Mouse (Mus musculus) cerebellum, postnatal 25 days (tissue): Measurements from ENCODE around the gene Mlx.

ENCODE experiments used
- DNase-seq, 2 experiments: peaks; one replicate each; pipeline ENCODE4 v3.0.0; 2021; ENCODE audit warnings: mixed read lengths in 2 of 2

The Mlx gene

DNA sequence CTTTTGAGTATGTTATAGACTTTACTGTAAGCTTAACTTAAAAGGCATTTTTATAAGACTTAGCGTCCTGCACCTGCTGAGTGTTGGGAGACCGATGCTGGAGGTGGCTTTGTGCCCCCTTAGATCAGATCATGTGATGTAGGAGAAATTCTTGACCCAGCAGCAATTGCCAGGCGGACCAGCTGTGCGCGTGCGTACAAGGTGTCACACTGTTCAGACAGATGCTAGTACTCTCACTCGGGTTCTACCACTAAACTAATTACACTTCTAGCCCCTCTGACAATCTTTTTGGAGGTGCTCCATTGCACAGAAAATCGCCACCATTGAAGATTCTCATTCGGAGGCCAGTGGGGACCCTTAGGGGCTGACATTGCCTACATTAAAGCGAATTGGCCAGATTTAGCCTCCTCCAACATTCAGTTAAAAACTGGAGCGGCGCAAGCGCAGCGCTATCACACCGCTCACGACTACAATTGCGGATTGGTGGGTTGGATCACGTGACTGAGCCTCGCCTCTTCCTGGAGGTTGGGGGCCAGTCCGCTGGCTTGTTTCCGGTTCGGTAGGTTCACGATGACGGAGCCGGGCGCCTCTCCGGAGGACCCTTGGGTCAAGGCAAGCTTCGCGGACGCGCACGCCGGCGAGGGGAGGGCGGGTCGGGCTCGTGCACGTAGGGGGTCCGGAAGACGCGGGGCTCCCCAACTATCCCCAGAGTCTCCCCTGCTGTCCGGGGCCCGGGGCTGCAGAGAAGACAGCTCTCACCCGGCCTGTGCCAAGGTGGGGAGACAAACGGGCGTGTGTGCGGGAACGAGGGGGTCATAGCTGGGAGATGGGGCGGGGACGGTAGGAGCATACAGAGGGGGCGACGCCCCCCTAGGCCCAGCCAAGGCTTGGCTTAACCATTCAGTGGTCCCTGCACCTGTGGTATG lies at the start of gene Mlx:
Gene Mlx, plus strand, starts transcription at position 522 of the 926 bp plus-strand sequence.
- DNase-seq: peak; percentile 90 to 94

GRCm38 (mm10) chr11:101037795-101038194 lies 49.3 kb upstream of the Mlx start:
- DNase-seq: no peak

GRCm38 (mm10) chr11:101045826-101046225 lies 41.3 kb upstream of the Mlx start:
- no peak for DNase-seq

DNA sequence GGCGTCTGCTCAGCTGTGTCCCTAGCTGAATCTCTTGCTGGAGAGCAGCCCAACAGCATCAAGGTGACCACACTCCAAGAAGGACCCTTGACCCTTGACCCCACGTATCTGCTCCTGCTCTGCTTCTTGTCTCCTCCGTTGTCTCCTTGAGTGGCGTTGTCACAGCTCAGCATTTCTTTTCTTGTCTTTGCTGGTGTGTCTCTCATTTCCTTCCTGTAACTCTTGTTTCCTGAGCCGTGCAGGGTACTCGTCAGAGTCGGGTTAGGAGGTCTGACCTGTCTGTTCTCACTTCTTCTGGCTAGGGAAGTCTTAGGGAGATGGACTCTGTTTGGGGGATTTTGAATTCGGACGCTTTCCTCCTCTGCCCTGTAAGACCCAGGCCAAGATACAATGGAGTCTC lies 40.6 kb upstream of the Mlx start:
- DNase-seq: no peak

GRCm38 (mm10) chr11:101047502-101047901 lies 39.6 kb upstream of the Mlx start:
- DNase-seq: no peak

GRCm38 (mm10) chr11:101050359-101050758 lies 36.7 kb upstream of the Mlx start:
- peak; percentile 76 to 79 for DNase-seq

DNA sequence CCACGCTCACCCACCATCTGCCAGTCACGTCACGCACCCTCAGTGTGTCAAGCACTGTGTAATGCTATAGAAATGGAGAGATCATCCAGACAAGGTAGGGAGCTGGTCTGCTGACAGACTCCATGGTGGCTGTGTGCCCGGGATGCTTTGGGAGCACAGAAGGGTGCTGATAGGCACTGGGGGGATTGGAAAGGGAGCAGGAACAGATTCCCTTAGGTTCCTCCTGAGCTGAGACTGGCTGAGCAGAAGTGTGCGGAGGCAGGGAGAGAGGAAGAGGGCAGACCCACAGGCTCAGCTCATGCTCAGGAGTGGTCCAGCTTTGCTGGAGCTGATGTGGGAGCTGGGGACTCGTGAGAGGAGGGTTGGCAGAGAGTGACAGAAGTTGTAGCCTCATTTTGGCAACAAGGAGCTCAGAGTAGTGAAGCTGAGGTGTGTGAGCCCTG lies 36.0 kb upstream of the Mlx start:
- DNase-seq: peak; percentile 56 to 69

- peak in 1 of 2 experiments; percentile 63 for DNase-seq
Measured at GRCm38 (mm10) chr11:101051617-101052016, 35.5 kb upstream of the Mlx start.

GRCm38 (mm10) chr11:101052751-101053473 lies 34.2 kb upstream of the Mlx start:
- DNase-seq: no peak

GRCm38 (mm10) chr11:101053974-101054373 lies 33.1 kb upstream of the Mlx start:
- no peak for DNase-seq

DNA sequence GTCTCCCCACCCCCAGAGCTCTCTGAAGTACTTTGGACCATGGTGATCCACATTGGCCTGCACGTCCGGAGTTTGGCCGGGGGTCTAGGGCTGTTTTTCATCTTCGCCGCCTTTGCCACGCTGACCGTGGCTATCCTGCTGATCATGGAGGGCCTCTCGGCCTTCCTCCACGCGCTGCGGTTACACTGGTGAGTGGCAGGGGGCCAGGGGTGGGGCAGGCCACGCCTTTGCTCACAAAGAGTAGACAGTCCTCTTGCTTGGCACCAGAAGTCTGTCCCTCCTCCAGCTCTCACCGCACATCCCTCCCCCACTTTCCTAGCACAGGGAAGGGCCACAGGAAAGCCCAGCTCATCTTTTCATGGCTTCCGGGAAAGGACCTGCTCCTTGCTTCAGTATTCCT lies 31.7 kb upstream of the Mlx start:
- peak in 1 of 2 experiments; percentile 48 for DNase-seq

GRCm38 (mm10) chr11:101056885-101057284 lies 30.2 kb upstream of the Mlx start:
- no peak for DNase-seq

DNA sequence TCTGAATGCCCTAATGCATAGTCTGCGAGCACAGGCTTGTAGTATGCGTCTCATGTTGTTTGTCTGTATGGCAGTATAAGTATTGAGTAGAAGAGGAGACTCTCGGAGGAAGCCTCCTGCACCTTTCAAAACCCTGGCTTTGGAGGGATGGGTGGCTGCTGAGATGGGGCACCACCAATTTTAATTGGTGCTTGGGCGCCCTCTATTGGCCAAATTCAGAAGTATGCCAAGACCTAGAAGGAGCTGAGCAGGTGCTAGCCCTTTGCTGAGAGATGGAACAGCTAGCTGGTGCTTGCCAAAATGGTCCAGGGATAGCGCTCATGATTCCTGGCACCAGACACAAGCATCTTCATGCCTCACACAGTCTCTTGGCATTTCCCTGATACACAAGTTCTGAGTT lies 29.2 kb upstream of the Mlx start:
- peak; percentile 90 to 95 for DNase-seq

DNA sequence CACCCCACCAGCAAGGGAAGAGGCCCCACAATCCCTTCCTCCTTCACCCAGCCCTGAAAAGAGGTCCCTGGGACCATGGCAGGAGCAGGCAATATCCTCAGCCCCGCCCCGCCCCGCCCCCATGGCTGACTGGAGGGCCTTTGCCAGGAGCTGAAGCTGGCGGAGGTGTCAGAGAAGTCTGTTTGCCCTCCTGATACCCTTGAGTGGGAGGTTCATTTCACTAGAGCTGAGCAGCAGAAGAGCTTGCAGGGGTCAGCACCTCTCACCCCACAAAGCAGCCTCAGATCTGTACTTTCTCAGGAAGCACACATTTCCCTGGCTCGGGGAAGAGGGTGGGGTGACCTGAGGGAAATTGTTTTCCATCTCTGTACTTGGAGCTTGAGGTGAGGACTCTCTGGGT lies 28.4 kb upstream of the Mlx start:
- no peak for DNase-seq

- no peak for DNase-seq
Measured at GRCm38 (mm10) chr11:101059473-101059872, 27.6 kb upstream of the Mlx start.

- peak; percentile 74 to 83 for DNase-seq
Measured at GRCm38 (mm10) chr11:101060126-101060525, 27.0 kb upstream of the Mlx start.

DNA sequence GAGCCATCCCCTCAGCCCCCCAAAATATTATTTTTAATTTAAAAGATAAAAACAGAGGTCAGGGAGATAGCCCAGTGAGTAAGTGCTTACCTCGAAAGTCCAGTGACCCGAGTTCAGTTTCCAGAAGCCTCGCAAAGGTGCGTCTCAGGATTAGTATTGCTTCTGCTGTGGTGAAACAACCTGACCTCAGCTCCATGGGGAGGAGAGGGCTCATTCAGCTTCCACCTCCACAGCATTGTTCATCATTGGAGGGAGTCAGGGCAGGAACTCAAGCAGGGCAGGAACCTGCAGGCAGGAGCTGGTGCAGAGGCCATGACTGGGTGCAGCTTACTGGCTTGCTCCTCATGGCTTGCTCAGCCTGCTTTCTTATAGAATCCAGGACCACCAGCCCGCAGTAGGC lies 26.0 kb upstream of the Mlx start:
- DNase-seq: no peak

GRCm38 (mm10) chr11:101062165-101062884 lies 24.8 kb upstream of the Mlx start:
- peak in 1 of 2 experiments; percentile 40 for DNase-seq

DNA sequence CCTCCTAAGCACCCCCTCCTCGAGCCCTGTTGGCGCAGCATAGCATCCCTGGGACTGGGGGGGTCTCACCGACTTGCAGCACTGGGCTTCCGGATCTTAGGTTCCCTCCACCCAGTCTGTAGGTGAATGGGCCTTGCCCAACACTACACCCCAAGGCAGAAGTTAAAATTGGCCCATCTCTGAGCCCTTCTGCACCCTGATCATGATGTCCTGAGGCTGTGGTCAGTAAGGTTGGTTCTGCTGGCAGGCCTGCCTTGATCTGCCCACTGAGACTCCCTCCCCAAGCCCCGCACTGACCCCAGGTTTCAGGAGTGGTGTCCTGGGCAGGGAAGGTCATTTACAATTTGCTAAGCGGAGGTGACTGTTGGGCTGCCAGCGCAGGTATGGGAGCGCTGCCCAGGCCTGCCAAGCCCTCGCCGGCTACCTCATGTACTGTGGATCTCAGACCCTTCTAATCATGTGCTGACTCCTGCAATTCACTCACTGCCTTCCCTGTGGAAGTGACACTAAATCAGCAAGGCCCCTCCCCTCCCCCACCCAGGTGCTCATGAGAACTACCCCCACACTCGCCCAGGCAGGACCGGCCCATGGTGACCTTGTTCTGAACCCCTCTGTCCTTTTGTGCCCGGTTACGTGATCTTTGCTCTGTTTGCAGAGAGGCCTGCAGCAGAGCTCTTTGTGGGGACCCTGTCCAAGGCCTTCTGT lies 24.0 kb upstream of the Mlx start:
- peak in 1 of 2 experiments; percentile 54 for DNase-seq

GRCm38 (mm10) chr11:101063676-101064327 lies 23.3 kb upstream of the Mlx start:
- DNase-seq: peak; percentile 76 to 79

GRCm38 (mm10) chr11:101064462-101064861 lies 22.6 kb upstream of the Mlx start:
- DNase-seq: no peak

DNA sequence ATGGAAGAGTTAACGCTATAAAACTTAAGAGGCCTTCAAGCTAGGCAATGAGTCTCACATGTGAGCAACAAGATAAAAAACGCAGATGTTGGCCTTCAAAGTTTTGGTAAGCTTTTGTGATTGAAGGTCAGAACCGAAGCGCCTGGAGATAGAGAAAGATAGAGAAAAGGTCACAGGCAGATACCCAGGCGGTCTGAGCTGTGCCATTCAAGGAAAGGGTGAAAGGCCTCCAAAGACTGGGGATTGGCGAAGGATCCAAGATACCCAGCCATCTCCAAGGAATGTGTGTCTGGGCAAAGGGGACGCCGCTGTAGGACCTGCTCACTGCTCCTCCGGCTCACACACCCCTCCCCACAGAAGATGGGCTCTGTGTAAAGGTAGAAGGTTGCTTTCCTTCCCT lies 22.1 kb upstream of the Mlx start:
- no peak for DNase-seq
